Mouse (Mus musculus): ENCODE data around the gene Asz1. TPM values are rescaled to one million over a fixed set of nuclear protein-coding genes. Genes with fewer than 3 reads are reported as not detected.

Asz1 gene
- 0.86 TPM for polyA plus RNA-seq (2014; fragmentation: Illumina TruSeq; extraction: RNeasy Lipid Tissue Mini Kit (QIAGEN cat#74804); ENCODE audit: low read depth, low replicate concordance)

DNA sequence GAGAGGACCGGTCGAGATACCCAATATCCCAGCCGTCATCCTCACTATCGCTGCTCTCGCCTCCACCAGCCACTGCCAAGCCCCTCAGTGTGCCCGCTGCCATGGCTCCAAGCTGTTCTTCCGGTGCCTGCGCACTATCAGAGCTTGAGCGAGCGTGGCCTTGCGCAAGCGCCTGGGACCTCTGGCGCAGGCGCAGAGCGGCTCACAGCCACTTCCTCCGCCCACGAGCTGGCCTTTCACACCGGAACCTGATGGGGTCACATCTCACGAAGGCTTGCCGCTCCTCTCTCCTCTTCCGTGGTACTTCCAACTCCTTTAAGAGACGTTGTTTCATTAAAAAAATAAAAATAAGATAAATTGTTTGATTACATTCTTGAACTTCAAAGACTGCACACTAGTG lies at the start of gene Asz1:
TSS of gene Asz1 (minus strand) at position 128 of the 400 bp plus-strand sequence.

DNA sequence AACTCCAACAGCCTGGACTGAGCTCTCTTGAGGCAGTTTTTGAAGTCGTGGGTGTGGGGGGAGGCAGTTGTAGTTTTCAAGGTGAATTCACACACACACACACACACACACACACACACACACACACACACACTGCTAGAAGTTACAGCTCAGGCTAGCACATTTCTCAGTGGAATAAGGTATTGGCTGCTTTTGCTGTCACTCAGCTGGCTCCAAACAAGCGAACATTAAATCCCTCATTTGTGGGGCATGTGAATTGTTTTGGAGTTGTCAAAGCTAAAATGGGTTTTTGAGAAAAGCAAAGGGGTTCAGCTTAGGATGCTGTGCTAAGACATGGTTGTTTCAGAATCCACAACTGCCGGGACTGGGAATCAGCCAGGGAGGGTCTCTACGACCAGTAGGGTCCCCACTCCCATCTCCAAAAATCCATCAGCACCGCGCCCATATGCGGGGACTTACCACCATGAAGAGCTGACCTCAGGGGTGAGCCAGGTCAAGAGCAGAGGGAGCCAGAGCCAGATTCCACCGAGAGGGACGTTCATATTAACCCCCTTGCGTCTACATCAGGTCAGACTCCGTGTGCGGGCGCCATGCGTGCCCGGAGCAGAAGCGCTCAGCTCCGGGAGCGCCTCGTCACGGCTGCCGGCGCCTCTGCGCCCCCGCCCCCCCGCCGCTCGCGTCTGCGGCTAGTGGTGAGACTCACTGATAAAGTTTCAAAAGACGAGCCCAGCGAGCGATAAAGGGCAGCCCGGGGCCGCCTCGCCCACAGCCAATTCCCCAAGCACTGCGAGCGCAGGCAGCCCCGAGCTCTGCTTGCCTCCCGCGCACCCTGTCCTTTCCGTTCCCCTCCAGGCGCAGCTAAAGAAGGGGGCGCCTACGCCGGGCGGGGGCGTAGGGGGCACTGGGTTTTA lies 78.9 kb downstream of the Asz1 start, which contains the start of gene Wnt2:
TSS of gene Wnt2 (minus strand) at position 840 of the 911 bp plus-strand sequence.

Other genes starting within 250 kb of the Asz1 start
- 0.86 TPM for gene Wnt2, start 78.5 kb downstream of the Asz1 start, polyA plus RNA-seq (2014; fragmentation: Illumina TruSeq; extraction: RNeasy Lipid Tissue Mini Kit (QIAGEN cat#74804); ENCODE audit: low read depth, low replicate concordance)
- 9.1 TPM for gene Cftr, start 61.6 kb upstream of the Asz1 start, polyA plus RNA-seq (2014; fragmentation: Illumina TruSeq; extraction: RNeasy Lipid Tissue Mini Kit (QIAGEN cat#74804); ENCODE audit: low read depth, low replicate concordance)

All from adipose tissue, adult 10 weeks (tissue).